Mouse (Mus musculus) embryo, embryonic 10.5 days (tissue): ENCODE data around the gene 2410004B18Rik.
"Not testable (repeated sequence)": the region's sequence is repeated elsewhere in the genome, so short reads cannot be mapped to it uniquely, and the experiment has no call there.

Experiments used
- DNase-seq: peaks from one replicate; pipeline ENCODE4 v3.0.0-alpha.2; 2015; ENCODE audit warnings: low spot score

2410004B18Rik gene

GRCm38 (mm10) chr3:145937505-145938404 lies at the start of gene 2410004B18Rik:
Gene 2410004B18Rik, plus strand, starts transcription at chr3:145938014.
- DNase-seq = peak; percentile 95

DNA sequence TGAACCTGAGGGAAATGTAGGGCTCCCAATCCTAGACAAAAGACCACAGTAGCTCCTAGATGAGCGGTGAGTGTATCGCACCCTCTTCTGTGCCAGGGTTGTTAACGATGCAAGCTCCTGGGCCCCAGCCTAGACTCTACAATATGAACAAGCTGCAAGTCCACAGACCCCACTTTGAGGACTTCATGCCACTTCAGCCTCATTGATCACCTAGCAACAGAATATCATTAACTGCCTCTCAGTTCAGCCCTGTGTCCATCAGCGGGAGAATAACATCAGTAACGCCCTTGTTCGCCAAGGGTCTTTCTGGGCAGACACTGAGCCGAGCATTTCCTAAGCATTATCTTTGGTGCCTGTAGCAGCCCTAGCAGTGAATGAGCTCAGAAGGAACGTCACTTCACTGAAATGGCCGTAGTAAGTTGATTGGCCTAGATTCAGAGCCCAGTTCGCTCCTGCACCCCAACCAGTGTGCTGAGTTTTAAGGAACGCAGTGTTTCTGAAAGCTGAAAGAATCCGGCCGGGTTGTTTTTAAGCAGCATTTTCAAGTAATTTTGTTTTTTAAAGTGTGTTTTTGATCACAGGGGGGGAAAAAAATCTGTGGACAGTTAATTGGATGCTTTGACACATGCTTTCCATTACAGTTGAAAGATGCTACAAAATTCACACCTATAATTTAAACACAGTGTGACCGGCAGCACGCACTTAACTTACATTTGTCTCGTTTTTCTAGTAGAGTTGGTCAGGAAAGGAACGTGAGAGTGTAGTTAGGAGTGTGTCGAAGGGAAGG lies 47.3 kb upstream of the 2410004B18Rik start:
- DNase-seq = peak; percentile 78

- DNase-seq = no peak
Measured at GRCm38 (mm10) chr3:145892451-145892850, 45.4 kb upstream of the 2410004B18Rik start.

DNA sequence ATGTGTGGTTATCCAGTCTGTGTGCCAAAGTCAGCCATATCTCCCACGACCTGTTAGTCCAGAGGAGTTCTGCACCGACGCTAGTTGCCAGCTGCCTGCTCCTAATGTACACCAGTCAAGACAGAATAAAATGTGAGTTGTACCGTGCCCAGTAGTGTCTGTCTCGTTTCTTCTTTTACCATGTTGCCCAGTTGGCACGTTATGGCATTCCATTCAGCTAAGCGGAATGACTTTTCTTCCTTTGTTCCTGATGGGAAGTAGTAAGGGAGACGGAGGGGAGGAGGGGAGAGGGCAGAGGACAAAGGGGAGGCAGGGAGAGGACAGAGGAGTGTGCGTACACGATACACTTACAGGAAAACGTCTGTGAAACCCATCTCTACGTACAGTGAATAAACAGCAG lies 43.7 kb upstream of the 2410004B18Rik start:
- no peak for DNase-seq

GRCm38 (mm10) chr3:145897749-145898148 lies 40.1 kb upstream of the 2410004B18Rik start:
- no peak for DNase-seq

DNA sequence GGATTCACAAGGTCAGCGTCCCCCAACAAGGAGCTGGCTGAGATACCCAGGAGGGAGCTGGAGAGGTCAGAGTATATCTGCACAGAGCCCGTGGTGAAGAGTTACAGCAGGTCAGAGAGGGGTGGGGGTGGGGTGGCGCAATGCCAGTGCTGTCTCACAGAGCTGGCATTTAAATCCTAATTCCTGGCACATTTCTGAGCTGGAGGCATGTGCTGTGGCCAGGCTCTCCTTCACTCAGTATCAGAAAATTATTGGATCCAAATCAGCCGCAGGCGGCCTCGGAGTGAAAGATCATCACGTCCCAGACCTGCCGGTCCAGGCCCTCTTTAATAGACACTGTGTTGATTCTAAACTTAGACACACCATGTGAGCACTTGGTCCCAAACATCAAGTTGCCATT lies 38.0 kb upstream of the 2410004B18Rik start:
- no peak for DNase-seq

- no peak for DNase-seq
Measured at GRCm38 (mm10) chr3:145903530-145903929, 34.3 kb upstream of the 2410004B18Rik start.

GRCm38 (mm10) chr3:145904850-145905776 lies 32.7 kb upstream of the 2410004B18Rik start:
- DNase-seq = peak; percentile 91

DNA sequence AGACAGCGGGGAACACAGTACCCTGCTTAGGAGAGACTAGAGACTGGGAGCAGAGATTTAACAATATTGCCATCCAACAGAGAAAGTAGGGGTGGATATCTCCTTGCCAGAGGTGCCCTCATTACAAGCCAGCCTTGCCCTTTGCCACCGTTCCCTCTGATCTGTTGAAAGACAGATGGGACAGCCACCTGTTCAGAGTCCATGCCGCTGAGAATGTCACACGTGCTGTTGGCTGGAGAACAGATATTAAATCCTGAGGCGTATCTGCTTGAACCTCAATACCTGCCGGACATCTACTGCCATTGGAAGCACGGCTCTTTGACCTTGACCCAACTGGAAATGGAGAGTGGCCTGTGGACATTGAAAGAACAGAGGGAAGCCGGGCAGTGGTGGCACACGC lies 31.2 kb upstream of the 2410004B18Rik start:
- DNase-seq = no peak

DNA sequence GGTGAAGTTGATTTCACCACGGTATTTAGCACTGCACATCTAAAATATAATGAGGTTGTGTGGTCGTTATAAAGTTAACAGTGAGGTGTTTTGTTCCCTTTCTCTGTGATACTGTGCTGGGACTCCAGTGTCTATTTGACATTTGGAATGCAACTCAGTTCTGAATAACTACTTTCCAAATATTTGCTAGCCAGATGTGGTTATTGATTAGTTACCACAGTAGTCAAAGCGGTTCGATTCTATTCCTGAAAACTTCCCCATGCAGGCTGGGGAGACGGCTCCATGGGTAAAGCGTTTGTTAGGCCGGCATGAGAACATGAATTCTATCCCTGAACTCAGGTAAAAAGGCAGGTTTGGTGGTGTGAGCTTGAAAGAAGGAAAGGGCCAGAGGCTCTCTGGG lies 25.3 kb upstream of the 2410004B18Rik start:
- no peak for DNase-seq

GRCm38 (mm10) chr3:145913263-145913662 lies 24.6 kb upstream of the 2410004B18Rik start:
- no peak for DNase-seq

DNA sequence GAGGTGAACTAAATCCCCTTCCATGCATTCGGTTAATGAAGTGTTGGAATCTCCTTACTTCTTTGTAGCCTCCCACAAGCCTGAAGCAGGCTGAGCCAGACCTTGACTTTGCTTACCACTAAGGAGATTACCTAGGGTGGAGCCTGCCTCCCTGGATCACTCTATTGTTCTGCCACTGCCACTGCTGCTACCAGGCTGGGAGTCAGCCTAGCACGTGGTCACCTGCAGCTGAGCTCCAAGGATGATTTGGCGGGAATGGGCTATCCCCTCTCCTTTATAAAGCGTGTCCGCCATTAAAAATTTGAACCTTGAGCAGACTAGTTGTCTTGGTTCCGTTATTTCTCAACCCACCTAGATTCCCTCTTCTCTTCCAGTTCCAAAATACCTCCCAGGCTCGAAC lies 23.9 kb upstream of the 2410004B18Rik start:
- DNase-seq = not testable (repeated sequence)

GRCm38 (mm10) chr3:145916374-145916773 lies 21.4 kb upstream of the 2410004B18Rik start:
- no peak for DNase-seq

DNA sequence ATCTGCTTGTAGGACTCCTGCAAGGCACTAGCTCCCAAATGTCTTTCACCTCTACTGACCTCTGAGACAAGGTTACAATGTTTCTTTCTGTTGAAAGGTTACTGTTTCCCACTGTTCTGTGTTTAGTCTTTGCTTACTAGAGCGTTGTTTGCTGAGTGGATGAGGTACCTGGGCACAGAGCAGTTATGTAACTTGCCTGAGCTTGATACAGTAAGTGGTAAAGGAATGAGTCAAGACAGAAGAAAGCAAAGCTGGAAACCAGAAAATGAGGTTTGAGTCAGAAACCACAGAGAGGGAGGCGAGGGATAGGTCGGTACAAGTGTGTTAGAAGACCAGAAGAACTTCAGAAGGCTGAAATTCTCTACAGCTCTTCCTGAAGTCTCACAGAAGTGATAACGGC lies 21.0 kb upstream of the 2410004B18Rik start:
- no peak for DNase-seq

GRCm38 (mm10) chr3:145922019-145922854 lies 15.6 kb upstream of the 2410004B18Rik start, which contains the start of gene Bcl10:
Gene Bcl10, plus strand, starts transcription at chr3:145922804.
- no peak for DNase-seq

- DNase-seq = no peak
Measured at GRCm38 (mm10) chr3:145922971-145923370, 14.8 kb upstream of the 2410004B18Rik start.

GRCm38 (mm10) chr3:145923874-145924577 lies 13.8 kb upstream of the 2410004B18Rik start:
- peak; percentile 100 for DNase-seq

- DNase-seq = peak; percentile 39
Measured at GRCm38 (mm10) chr3:145924649-145925337, 13.0 kb upstream of the 2410004B18Rik start.

- no peak for DNase-seq
Measured at GRCm38 (mm10) chr3:145925506-145925905, 12.3 kb upstream of the 2410004B18Rik start.
